Mouse (Mus musculus) urinary bladder, adult 18-20 months (tissue): Measurements from ENCODE around the gene Ttc30a1.
A peak's percentile ranks its signal among the peaks of the same experiment; 100 is the strongest.

ENCODE experiments used
- DNase-seq, 2 experiments: peaks; one replicate each; pipeline ENCODE4 v3.0.0; 2022; ENCODE audit warnings: low spot score in 2 of 2, mixed read lengths in 2 of 2

The Ttc30a1 gene

GRCm38 (mm10) chr2:75981440-75982081 is at the start of gene Ttc30a1:
Ttc30a1 (minus strand) TSS chr2:75981967.
- peak; percentile 60 to 66 for DNase-seq

- no peak for DNase-seq
These were observed 48.3 kb upstream of the Ttc30a1 start for GRCm38 (mm10) chr2:76030080-76030479.

- no peak for DNase-seq
These were observed 47.5 kb upstream of the Ttc30a1 start for GRCm38 (mm10) chr2:76029081-76029901.

GRCm38 (mm10) chr2:76016890-76017289 is 35.1 kb upstream of the Ttc30a1 start:
- no peak for DNase-seq

GRCm38 (mm10) chr2:76016136-76016535 is 34.4 kb upstream of the Ttc30a1 start:
- DNase-seq: no peak

- DNase-seq: no peak
These were observed 33.7 kb upstream of the Ttc30a1 start for GRCm38 (mm10) chr2:76015460-76015859.

GRCm38 (mm10) chr2:76014659-76015058 is 32.9 kb upstream of the Ttc30a1 start:
- DNase-seq: no peak

- DNase-seq: no peak
These were observed 24.4 kb upstream of the Ttc30a1 start for GRCm38 (mm10) chr2:76006194-76006593.

GRCm38 (mm10) chr2:76002899-76003298 is 21.1 kb upstream of the Ttc30a1 start:
- DNase-seq: no peak

GRCm38 (mm10) chr2:76001392-76001791 is 19.6 kb upstream of the Ttc30a1 start:
- DNase-seq: peak; percentile 19 to 57

- DNase-seq: no peak
These were observed 17.9 kb upstream of the Ttc30a1 start for GRCm38 (mm10) chr2:75999636-76000035.

GRCm38 (mm10) chr2:75998692-75999091 is 16.9 kb upstream of the Ttc30a1 start:
- DNase-seq: no peak

- DNase-seq: no peak
These were observed 16.0 kb upstream of the Ttc30a1 start for GRCm38 (mm10) chr2:75997726-75998125.

GRCm38 (mm10) chr2:75994841-75995240 is 13.1 kb upstream of the Ttc30a1 start:
- no peak for DNase-seq

- DNase-seq: no peak
These were observed 9.9 kb upstream of the Ttc30a1 start for GRCm38 (mm10) chr2:75991581-75992205.

- DNase-seq: peak in 1 of 2 experiments; percentile 16
These were observed 9.2 kb upstream of the Ttc30a1 start for GRCm38 (mm10) chr2:75990885-75991539.

- DNase-seq: no peak
These were observed 7.9 kb upstream of the Ttc30a1 start for GRCm38 (mm10) chr2:75989694-75990093.

GRCm38 (mm10) chr2:75988779-75989363 is 7.1 kb upstream of the Ttc30a1 start:
- no peak for DNase-seq

GRCm38 (mm10) chr2:75988378-75988777 is 6.6 kb upstream of the Ttc30a1 start:
- DNase-seq: no peak

GRCm38 (mm10) chr2:75987739-75988138 is 6.0 kb upstream of the Ttc30a1 start:
- DNase-seq: no peak

GRCm38 (mm10) chr2:75985124-75985523 is 3.4 kb upstream of the Ttc30a1 start:
- DNase-seq: peak in 1 of 2 experiments; percentile 38

- no peak for DNase-seq
These were observed 2.1 kb upstream of the Ttc30a1 start for GRCm38 (mm10) chr2:75983847-75984246.
